Mouse (Mus musculus): ENCODE measurements around the gene Mrpl35. TPM values are rescaled to one million over a fixed set of nuclear protein-coding genes. Genes with fewer than 3 reads are reported as not detected.

Mrpl35 gene
- total RNA-seq, 2 experiments from 2014 or later: 26.4 to 29.1 TPM

DNA sequence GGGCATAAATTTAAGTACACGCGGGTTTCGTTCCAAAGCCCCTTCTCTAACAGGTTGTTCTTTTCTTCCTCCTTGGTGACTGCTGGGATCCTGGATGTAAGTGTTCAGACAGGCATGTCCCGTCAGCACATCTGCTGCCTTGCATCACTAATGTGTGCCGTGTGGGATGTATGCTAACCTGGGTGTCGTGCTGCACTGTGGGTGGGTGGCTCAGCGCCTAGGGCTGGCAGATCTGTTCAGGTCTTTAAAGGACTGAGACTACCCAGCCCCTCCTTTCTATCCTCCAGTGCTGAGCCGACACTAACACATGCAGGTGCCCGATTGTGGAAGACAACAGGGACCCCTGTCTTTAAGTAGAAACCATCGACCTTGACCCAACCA is 25.1 kb downstream of the Mrpl35 start:
- DNase-seq (ENCODE audit: low spot score in 2 of 2): peak; percentile 66 to 79
- intact Hi-C loops (cut with DNase I): loop anchor here (2.0 to 10.0 kb wide), 5 partner anchors 93 to 357 kb away; partner anchors contain the start of genes Kdm3a and Rmnd5a

DNA sequence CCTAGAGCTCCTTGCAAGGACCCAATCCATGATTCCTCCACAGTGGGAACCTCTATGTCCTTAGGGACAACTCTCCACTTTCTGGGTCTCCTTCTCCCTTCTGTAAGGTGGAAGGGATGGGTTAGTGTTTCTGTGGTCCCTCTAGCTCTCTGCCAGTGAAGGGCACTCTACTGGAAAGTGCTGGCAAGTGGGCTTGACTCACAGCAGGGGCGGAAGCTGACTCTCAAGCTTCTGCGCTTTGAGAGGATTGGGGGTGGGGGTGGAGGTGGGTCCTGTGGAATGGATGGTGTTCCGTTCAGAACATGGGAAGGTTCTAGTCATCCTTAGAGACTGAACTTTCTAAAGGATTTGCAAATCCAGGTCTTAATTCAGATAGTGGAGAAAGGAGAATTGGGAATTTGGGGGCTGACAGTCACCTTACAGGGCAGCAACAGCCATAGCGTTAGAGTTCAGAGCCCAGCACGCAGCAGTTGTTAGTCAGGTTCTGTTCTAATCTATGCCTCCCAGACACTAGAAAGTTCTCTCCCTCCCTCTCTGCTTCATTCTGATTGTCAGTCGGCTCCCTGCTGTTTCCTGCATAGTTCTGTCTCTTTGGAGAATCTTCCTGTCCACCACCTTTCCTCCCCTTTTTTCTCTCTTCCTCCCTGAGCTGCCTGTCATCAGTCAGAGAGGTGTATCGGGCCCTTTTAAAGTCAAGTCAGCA is 25.6 kb downstream of the Mrpl35 start:
- no peak for DNase-seq (ENCODE audit: low spot score in 2 of 2)
- intact Hi-C loops (cut with DNase I): loop anchor here (2.0 to 10.0 kb wide), 5 partner anchors 92 to 356 kb away; partner anchors contain the start of genes Kdm3a and Rmnd5a

DNA sequence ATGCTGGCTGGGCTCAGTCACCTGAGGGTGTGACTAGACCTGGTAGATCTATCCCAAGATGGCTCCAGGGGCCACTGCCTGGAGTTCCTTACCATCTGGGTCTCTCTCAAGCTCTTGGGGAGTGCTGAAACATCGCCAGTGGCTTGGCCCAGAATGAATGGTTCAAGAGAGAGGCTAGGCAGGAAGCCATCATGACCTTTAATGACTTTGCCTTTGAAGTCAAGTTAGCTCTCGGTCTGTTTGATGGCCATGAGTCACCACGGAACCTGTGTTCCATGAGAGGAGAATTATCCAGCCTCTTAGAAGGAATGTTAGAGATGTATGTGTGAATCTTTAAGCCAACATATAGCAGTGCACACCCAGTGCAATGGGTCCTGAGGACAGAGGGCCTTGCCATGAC is 27.4 kb downstream of the Mrpl35 start:
- no peak for DNase-seq (ENCODE audit: low spot score in 2 of 2)
- intact Hi-C loops (cut with DNase I): no loop called here

DNA sequence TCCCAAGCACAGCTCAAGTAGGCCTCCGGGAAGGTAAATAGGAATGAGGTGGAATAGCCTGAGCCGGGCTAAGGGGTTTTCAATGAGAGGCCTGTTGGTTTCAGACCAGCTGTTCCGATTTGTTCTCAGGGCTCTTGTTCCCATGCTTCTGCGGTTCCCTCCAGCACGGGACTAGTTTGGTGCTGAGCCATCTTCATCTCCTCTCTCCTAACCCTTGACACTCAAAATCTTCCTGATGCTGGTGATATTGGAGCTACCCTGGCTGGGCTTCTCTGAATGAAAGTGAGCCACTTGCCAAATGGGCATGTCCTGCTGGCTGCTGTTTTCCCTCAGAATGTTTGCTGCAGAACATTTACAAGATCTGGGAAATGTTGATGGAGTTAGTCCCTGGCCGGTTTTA is 35.0 kb downstream of the Mrpl35 start:
- intact Hi-C loops (cut with DNase I): no loop called here
- no peak for DNase-seq (ENCODE audit: low spot score in 2 of 2)

DNA sequence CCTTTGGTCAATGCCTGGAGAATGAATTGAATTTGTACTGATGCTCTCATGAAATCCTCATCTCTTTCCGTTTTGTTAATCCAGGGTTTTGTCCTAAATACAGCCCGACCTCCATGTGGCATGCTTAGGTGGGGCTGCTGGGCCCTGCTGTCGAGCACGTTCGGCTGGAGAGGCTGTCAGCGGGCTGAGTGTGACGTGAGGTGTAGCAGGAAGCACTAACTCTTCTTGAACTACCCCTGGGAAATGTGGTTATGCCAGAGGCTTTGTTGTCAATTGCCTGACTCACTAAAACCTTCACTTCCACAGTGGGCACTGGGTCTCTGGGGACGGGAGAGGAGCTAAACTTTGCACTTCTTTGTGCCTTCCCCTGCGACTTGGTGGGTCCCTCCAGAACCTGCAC is 38.4 kb downstream of the Mrpl35 start:
- DNase-seq (ENCODE audit: low spot score in 2 of 2): no peak
- intact Hi-C loops (cut with DNase I): no loop called here

DNA sequence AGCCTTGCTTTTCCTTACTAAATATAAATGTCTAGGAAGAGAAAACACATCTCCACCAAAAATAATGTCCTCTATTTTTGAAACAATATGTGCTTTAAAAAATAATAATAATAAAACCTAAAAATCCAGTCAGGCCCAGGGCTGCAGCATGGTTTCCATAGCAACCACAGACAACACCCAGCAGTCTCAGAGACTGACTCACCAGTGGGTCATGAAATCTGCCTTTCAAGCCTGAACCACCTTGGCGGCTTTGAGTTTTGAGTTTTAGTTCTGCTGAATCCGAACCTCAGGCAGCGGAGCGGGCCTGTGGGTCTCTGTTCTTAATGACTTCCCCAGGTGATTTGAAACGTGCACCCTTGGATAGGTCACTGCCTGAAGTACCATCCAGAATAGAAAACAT is 43.6 kb downstream of the Mrpl35 start:
- DNase-seq (ENCODE audit: low spot score in 2 of 2): no peak
- intact Hi-C loops (cut with DNase I): no loop called here

DNA sequence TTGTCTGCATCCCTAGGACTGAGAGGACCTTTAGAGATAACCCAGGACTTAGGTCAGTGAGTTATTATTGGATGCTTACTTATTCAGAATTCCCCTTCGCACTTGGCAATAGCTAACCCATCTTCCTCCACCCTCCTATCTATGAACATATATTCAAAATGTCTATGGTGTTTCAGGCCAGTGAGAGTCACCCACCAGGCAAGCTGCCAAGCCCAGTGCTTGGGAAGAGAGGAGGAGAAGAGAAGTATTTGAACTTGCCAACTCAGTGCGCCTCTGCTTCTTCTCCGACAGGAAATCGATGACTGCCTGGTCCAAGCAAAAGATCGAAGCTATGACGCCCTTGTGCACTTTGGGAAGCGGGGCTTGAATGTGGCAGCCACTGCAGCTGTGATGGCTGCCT is 46.3 kb downstream of the Mrpl35 start:
- intact Hi-C loops (cut with DNase I): no loop called here
- no peak for DNase-seq (ENCODE audit: low spot score in 2 of 2)

DNA sequence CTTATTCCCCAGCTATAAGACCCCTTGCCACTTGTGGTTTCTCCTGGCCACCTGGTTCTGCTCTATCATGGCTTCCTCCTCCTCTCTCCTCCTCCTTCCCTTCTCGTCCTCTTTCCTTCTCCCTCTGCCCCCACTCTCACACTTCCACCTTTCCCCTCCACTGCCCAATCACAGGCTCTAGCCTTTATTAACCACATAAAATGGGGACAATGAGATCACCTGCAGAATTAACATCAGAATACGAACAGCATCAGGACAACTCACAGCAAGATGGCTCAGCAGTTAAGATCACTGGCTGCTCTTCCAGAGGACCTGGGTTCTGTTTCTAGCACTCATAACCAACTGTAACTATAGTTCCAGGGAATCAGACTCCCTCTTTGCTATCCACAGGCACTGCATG is 46.9 kb downstream of the Mrpl35 start:
- intact Hi-C loops (cut with DNase I): no loop called here
- no peak for DNase-seq (ENCODE audit: low spot score in 2 of 2)

DNA sequence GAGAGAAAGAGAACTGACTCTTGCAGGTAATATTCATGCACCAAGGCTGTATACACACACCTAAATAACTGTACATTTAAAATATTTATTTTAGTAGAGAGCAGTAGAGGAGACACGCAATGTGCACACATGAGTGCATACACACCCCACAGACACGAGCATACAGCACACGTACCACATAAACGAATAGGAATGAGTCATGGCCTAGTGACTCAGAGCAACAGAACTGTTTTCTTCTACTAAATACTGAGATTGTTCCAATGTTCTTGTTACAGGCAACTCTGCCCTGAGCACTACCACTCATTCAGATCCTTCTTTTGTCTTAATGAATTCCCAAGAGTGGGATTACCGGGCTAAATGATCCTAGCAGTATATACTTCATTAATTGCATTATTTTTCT is 48.8 kb downstream of the Mrpl35 start:
- intact Hi-C loops (cut with DNase I): no loop called here
- no peak for DNase-seq (ENCODE audit: low spot score in 2 of 2)

DNA sequence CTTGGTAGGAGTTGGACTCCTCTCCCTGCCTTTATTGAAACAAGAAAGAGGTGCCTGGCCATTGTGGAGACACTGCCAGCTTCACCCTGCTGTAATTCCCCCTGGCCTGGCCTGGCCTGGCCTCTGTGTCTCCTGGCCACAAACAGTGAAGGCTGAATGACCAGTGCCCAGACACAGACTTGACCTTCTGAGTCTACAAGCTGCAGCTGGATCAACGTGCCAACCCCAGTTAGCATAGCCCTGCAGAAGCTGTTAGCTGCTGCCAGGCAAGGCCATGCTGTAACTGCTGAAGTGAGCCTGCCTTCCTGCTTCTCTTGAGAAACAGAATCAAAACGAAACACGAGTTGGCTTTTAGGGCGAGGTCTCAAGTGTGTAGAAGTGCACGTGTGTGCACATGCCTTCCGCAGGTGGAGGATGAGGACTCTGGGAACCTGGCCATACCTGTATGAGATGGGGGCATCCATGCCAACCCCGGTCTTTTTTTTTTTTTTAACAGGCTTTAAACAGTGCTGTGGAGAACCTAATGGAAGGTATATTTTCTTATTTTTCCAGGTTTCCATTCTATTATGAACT is 54.0 kb downstream of the Mrpl35 start:
- intact Hi-C loops (cut with DNase I): loop anchor here (2.0 to 5.0 kb wide), 2 partner anchors 65 to 140 kb away; partner anchors contain the start of genes Kdm3a and Reep1
- no peak for DNase-seq (ENCODE audit: low spot score in 2 of 2)

DNA sequence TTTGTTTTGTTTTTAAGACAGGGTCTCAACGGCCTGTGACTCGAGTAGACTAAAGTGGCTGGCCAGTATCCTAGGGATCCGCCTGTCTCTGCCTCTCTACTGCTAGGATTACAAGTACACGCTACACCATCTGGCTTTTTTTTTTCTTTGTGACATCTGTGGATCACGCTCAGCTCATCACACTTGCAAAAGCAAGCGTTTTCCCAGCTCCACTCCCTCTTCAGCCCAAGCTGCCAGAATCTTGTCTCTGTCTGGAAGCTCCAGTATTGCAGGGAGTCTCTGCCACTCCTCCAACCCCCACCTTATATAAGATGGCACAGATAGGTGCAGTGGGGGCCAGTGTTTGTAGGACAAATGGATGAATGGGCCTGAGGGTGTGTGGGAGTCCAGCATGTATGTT is 54.6 kb downstream of the Mrpl35 start:
- peak; percentile 74 to 80 for DNase-seq (ENCODE audit: low spot score in 2 of 2)
- intact Hi-C loops (cut with DNase I): loop anchor here (2.0 to 5.0 kb wide), 2 partner anchors 65 to 139 kb away; partner anchors contain the start of genes Kdm3a and Reep1

DNA sequence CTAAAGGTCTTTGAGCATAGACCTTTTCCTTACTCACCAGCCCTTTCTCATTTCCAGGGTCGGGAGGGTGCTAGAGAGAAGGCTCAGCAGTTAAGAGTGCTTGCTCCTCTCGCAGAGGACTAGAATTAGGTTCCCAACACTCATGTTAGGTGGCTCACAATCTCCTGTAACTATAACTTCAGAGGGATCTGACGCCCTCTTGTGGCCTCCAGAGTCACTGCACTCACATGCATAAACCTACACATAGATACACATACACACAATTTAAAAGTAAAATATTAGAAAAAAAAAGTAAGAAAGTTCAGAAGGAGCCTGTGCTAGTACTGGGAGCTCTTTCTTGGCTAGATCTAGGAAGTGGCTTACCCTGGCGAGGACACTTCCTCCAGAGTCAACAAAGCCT is 55.5 kb downstream of the Mrpl35 start:
- intact Hi-C loops (cut with DNase I): loop anchor here (5.0 kb wide), 1 partner anchor 64 kb away; the partner anchor contains the start of gene Reep1
- DNase-seq (ENCODE audit: low spot score in 2 of 2): no peak

DNA sequence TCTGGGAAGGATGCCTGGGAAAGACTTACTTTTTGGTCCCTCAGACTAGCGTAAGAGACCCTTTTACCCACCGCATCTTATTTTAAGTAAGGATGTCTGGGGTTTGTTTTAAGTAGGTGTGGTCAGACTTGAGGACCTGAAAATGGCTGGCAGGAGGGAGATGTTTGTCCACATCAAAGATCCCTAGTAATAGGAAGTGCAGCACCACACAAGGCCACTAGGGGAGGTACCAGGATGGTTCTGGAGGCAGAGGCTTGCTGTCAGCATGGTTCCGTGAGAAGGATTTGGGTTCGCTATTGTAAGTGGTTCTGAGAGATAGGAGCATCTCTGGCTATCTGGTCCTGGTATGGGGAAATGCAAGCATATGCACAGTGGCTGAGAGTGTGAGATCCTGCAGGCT is 55.9 kb downstream of the Mrpl35 start:
- no peak for DNase-seq (ENCODE audit: low spot score in 2 of 2)
- intact Hi-C loops (cut with DNase I): loop anchor here (5.0 kb wide), 1 partner anchor 64 kb away; the partner anchor contains the start of gene Reep1

DNA sequence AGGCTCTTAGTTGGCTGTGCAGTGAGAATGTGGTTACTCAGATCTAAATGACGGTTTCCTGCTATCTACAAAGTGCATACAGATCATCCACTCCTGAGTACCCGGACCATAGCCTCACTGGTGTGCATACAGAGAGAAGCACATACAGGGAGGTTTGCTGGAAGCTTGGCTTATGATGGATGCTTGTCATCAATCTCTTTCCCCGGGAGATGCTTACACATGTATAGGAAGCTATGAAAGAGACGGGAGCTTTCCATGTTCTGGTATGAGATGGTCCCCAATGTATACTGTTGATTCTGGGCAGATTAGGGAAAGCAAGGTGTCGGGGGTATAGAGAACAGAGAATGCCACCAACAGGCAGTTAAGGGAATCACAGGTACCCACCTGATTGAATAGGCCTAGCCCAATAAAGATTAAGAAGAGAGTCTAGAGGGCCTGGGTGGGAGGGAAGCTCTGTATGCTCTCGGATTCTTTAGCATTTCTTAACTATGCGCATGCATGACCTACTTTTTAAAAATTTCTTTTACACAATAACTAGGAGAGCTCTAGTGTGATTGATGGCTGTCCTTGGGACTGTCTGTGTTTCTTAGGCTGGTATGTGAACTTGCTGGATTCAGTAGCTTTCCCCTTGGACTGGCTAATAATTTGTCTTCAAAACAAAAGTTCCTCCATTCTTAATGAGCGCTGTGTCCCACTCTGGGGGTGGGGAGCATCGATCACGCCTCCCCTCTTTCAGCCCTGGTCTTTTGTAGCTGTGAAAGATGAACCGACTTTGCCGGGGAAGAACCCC is 56.7 kb downstream of the Mrpl35 start:
- intact Hi-C loops (cut with DNase I): loop anchor here (5.0 kb wide), 1 partner anchor 63 kb away; the partner anchor contains the start of gene Reep1
- no peak for DNase-seq (ENCODE audit: low spot score in 2 of 2)

DNA sequence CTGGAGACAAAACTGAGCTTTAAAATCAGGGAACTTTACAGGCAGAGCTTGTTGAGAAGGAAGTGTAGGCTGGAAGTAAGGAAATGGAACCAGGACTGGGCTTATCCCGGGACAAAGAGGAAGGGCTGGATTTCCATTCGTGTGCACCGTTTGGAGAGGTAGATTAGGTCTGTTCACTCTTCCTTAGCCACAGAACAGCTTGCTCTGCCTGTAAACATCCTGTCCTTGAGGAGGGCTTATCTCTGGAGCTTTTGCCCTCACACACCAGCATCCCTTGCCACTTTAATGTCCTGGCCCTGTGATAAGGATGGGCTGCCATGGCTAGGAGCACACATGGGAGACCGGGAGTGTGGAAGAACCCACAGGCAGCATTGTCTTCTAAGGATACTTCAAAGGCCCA is 59.0 kb downstream of the Mrpl35 start:
- DNase-seq (ENCODE audit: low spot score in 2 of 2): no peak
- intact Hi-C loops (cut with DNase I): no loop called here

Other genes with a start within 250 kb of the Mrpl35 start
- gene Kdm3a, start 194.0 kb downstream of the Mrpl35 start, total RNA-seq (2021): 10 to 100 TPM; 37.7 to 60.2 TPM
- 10 to 100 TPM; 86.9 to 94.9 TPM for gene Reep1, start 119.4 kb downstream of the Mrpl35 start, total RNA-seq (2021)
- 100 to 1,000 TPM; 142 to 143 TPM for gene Immt, start 4.4 kb upstream of the Mrpl35 start, total RNA-seq (2021)
- 10 to 100 TPM; 62.2 to 76.6 TPM for gene Ptcd3, start 81.8 kb upstream of the Mrpl35 start, total RNA-seq (2021)
- gene Polr1a, start 82.1 kb upstream of the Mrpl35 start, total RNA-seq (2021): 10 to 100 TPM; 27.0 to 33.3 TPM

Data from left cerebral cortex, postnatal 36 days (tissue).